In genomic region chr6:121635878-121636371, GRCm38 (mm10) we compare ENCODE assay signal across 8 mouse cellular contexts. TPM values are rescaled to one million over a fixed set of nuclear protein-coding genes. Genes with fewer than 3 reads are reported as not detected.
DNase-seq lines count a peak whose midpoint lies in the region; ATAC-seq lines count a peak whose summit lies in the region.

No protein-coding gene starts in this region.

- peak overlapping the region; percentile 58 for H3K4me2 ChIP-seq in heart, embryonic 14.5 days (ENCODE audit: low read length)
- H3K4me2 ChIP-seq in hindbrain, embryonic 12.5 days (replicated peaks), result peak overlapping the region; percentile 51

- H3K27ac ChIP-seq in heart, embryonic 14.5 days (replicated peaks in 1 of 2; ENCODE audit: control insufficient read depth in 1 of 2, insufficient read depth in 1 of 2, low read depth in 2 of 2, low read length in 2 of 2), result no peak overlapping the region
- no peak overlapping the region for H3K27ac ChIP-seq in hindbrain, embryonic 12.5 days

- H3K4me3 ChIP-seq in heart, embryonic 14.5 days (ENCODE audit: control insufficient read depth in 1 of 2, insufficient read depth in 1 of 2, low read depth in 1 of 2, low read length in 2 of 2), result peak overlapping the region; percentile 23 to 33
- peak overlapping the region; percentile 21 for H3K4me3 ChIP-seq in hindbrain, embryonic 12.5 days

- H3K9me3 ChIP-seq in heart, embryonic 14.5 days (ENCODE audit: control insufficient read depth, low read length), result no peaks in the 10 kb centered on the region
- H3K9me3 ChIP-seq in hindbrain, embryonic 12.5 days (replicated peaks), result no peaks in the 10 kb centered on the region

- WGBS in heart, embryonic 14.5 days, result 7% methylated on average over 12 of the region's 12 CpGs
- 9% methylated on average over 12 of the region's 12 CpGs for WGBS in hindbrain, embryonic 12.5 days

- no peaks in the 10 kb centered on the region for H3K27me3 ChIP-seq in heart, embryonic 14.5 days (ENCODE audit: control insufficient read depth, insufficient read depth, low read length)
- no peaks in the 10 kb centered on the region for H3K27me3 ChIP-seq in hindbrain, embryonic 12.5 days

- peaks cover 0 to 4% of the 10 kb centered on the region in 2 experiments; a peak in 2 of 4 replicates for H3K4me1 ChIP-seq in heart, embryonic 14.5 days (ENCODE audit: control insufficient read depth in 2 of 2, insufficient read depth in 2 of 2, low read length in 2 of 2)
- 0 out of 2 replicates have a peak, but pooled peaks cover 4% of the 10 kb centered on the region for H3K4me1 ChIP-seq in hindbrain, embryonic 12.5 days

- intact Hi-C loops in left cerebral cortex, postnatal 14 days (cut with DNase I), result no loop called here

- ATAC-seq in heart, embryonic 14.5 days (ENCODE audit: insufficient number of reproducible peaks, insufficient read depth, low FRiP score, low read depth), result no peak
- ATAC-seq in hindbrain, embryonic 12.5 days (ENCODE audit: low FRiP score), result no peak

- peak overlapping the region; percentile 30; the same call in 1 of the 2 replicates for H3K9ac ChIP-seq in heart, embryonic 14.5 days (ENCODE audit: low read length)
- H3K9ac ChIP-seq in hindbrain, embryonic 12.5 days, result peak overlapping the region; percentile 4; the same call in 1 of the 2 replicates

- no peak for DNase-seq in heart, adult 8-10 months (ENCODE audit: low spot score)
- DNase-seq in brain, adult 2 months (ENCODE audit: low read depth, low spot score), result peak; percentile 26
- DNase-seq in left cerebral cortex, postnatal 14 days (ENCODE audit: low spot score in 2 of 2), result peak; percentile 4 to 9
- peak; percentile 34 for DNase-seq in neural tube, embryonic 10.5 days (ENCODE audit: extremely low spot score, low spot score)
- no peak for DNase-seq in thymus, postnatal 25 days
- DNase-seq in cerebellum, adult 9-10 months, result no peak

- H3K36me3 ChIP-seq in heart, embryonic 14.5 days (ENCODE audit: control insufficient read depth, insufficient read depth, low read length), result no peaks in the 10 kb centered on the region
- H3K36me3 ChIP-seq in hindbrain, embryonic 12.5 days, result no peaks in the 10 kb centered on the region

RNA-seq across cellular contexts. Expression of gene A2m, which starts 0.7 kb away (rescaled TPM):
- 1.2 and 1.7 TPM in 2 replicates for polyA plus RNA-seq in heart, embryonic 14.5 days (2014; fragmentation: Nextera tagmentation; extraction: Ambion mirVana)
- 1 to 10 TPM in 1 of 4 experiments, under 1 TPM in 3; 0.47 to 1.1 (median 0.90) TPM for total RNA-seq in heart, adult 8-10 months (2022)
- polyA plus RNA-seq in hindbrain, embryonic 12.5 days (2016; fragmentation: Nextera tagmentation; extraction: Ambion mirVana), result 4.1 and 4.9 TPM in 2 replicates
- 1 to 10 TPM; 2.6 to 2.8 TPM for total RNA-seq in left cerebral cortex, postnatal 14 days (2021)

Comparison
In these comparisons a context has a peak if more than half of its experiments do, and no peak if none do; other contexts are left out.
1. DNase-seq: peak in brain, adult 2 months (single experiment), left cerebral cortex, postnatal 14 days (2 of 2) and neural tube, embryonic 10.5 days (single experiment); none in heart, adult 8-10 months (single experiment), thymus, postnatal 25 days (single experiment) and cerebellum, adult 9-10 months (single experiment).